In genomic region chr7:139684553-139684929, GRCm38 (mm10) we compare ENCODE assay signal across 8 mouse cellular contexts. TPM values are rescaled to one million over a fixed set of nuclear protein-coding genes. Genes with fewer than 3 reads are reported as not detected.
DNase-seq lines count a peak whose midpoint lies in the region; ATAC-seq lines count a peak whose summit lies in the region.

No protein-coding gene starts in this region.

- peaks cover 20% of the 10 kb centered on the region for H3K27me3 ChIP-seq in hindbrain, embryonic 12.5 days

- H3K4me2 ChIP-seq in hindbrain, embryonic 12.5 days (replicated peaks): peak overlapping the region; percentile 97

- ATAC-seq in hindbrain, embryonic 12.5 days (ENCODE audit: low FRiP score): peak; percentile 85

- no peaks in the 10 kb centered on the region for H3K36me3 ChIP-seq in hindbrain, embryonic 12.5 days

- DNase-seq in MN1 (ENCODE audit: low spot score): peak; percentile 95
- peak; percentile 95 for DNase-seq in cerebellum, adult 9-10 months
- peak; percentile 88 to 97 for DNase-seq in frontal cortex, adult 2 months (ENCODE audit: extremely low spot score in 1 of 2, low spot score in 1 of 2)
- DNase-seq in layer of hippocampus, postnatal 14 days (ENCODE audit: low spot score in 2 of 2): peak; percentile 81 to 93
- DNase-seq in lung, postnatal 14 days: peak; percentile 94
- peak; percentile 83 for DNase-seq in retina, adult 2 months (ENCODE audit: low read depth, low spot score)
- DNase-seq in thymus, postnatal 36 days: peak; percentile 89

- peak overlapping the region; percentile 67 for H3K9ac ChIP-seq in hindbrain, embryonic 12.5 days

- peaks cover 9% of the 10 kb centered on the region for H3K4me1 ChIP-seq in hindbrain, embryonic 12.5 days

- no peaks in the 10 kb centered on the region for H3K9me3 ChIP-seq in hindbrain, embryonic 12.5 days (replicated peaks)

- peak overlapping the region; percentile 60 for H3K4me3 ChIP-seq in hindbrain, embryonic 12.5 days

- WGBS in hindbrain, embryonic 12.5 days: under 1% methylated on average over 14 of the region's 14 CpGs

- H3K27ac ChIP-seq in hindbrain, embryonic 12.5 days: peak overlapping the region; percentile 52; the same call in 1 of the 2 replicates

RNA-seq across cellular contexts. Expression of gene Cfap46, which starts 0.9 kb away (rescaled TPM):
- polyA plus RNA-seq in frontal cortex, adult 2 months (2012; rRNA removed): 2.8 and 3.3 TPM in 2 replicates
- polyA plus RNA-seq in hindbrain, embryonic 12.5 days (2016; fragmentation: Nextera tagmentation; extraction: Ambion mirVana): 1.0 and 2.1 TPM in 2 replicates
- 1 to 10 TPM; 2.2 to 3.3 TPM for total RNA-seq in layer of hippocampus, postnatal 14 days (2021)

Comparison
In these comparisons a context has a peak if more than half of its experiments do, and no peak if none do; other contexts are left out.
1. Peak in every context shown above with its lines: DNase-seq, ATAC-seq, H3K4me3 ChIP-seq and H3K27ac ChIP-seq.